Mouse (Mus musculus) spleen, adult 2 months (tissue): ENCODE results near the gene Tmem182.

Experiments used
- CTCF ChIP-seq: fragments of 200-500 bp; IDR thresholded peaks from 2 replicates; pipeline ENCODE4 v1.5.1; 2011; ENCODE audit warnings: mild to moderate bottlenecking, inconsistent platforms; ENCODE audit not compliant: insufficient read depth, insufficient read length, insufficient replicate concordance; ENCODE audit errors: extremely low read depth
- POLR2A ChIP-seq: fragments of 200-500 bp; IDR thresholded peaks from 2 replicates; pipeline ENCODE4 v1.6.1; 2011; ENCODE audit warnings: low read depth, low read length, inconsistent platforms

- TF ChIP-seq CTCF: no peak
- no peak for TF ChIP-seq POLR2A
Observed at GRCm38 (mm10) chr1:40824936-40825335, 19.5 kb downstream of the Tmem182 start.
